Mouse (Mus musculus): ENCODE measurements around the gene Abcc4. TPM values are rescaled to one million over a fixed set of nuclear protein-coding genes. Genes with fewer than 3 reads are reported as not detected.
"Not testable (repeated sequence)": the region's sequence is repeated elsewhere in the genome, so short reads cannot be mapped to it uniquely, and the experiment has no call there.

Gene Abcc4
- polyA plus RNA-seq, 1 experiment from 2014 or later: 4.5 TPM

GRCm38 (mm10) chr14:118511715-118512114 is 194.3 kb downstream of the Abcc4 start:
- not testable (repeated sequence) for H3K4me2 ChIP-seq; H3K4me1 ChIP-seq (replicated peaks; ENCODE audit: control insufficient read depth, insufficient read depth, low read length); H3K27me3 ChIP-seq (replicated peaks; ENCODE audit: control insufficient read depth, insufficient read depth, low read length); H3K27ac ChIP-seq (ENCODE audit: low read depth, low read length); ATAC-seq (replicated peaks; ENCODE audit: low FRiP score); DNase-seq (ENCODE audit: low spot score); H3K36me3 ChIP-seq (ENCODE audit: control insufficient read depth, insufficient read depth, low read length); H3K9me3 ChIP-seq (ENCODE audit: control insufficient read depth, low read length); H3K4me3 ChIP-seq (ENCODE audit: low read depth, low read length); H3K9ac ChIP-seq (ENCODE audit: low read depth, low read length)
- WGBS: 89% methylated on average over 6 of the region's 6 CpGs

GRCm38 (mm10) chr14:118510793-118511192 is 195.2 kb downstream of the Abcc4 start:
- H3K27me3 ChIP-seq (replicated peaks; ENCODE audit: control insufficient read depth, insufficient read depth, low read length): no peaks in the 10 kb centered on the region
- H3K4me1 ChIP-seq (replicated peaks; ENCODE audit: control insufficient read depth, insufficient read depth, low read length): no peaks in the 10 kb centered on the region
- no peak overlapping the region for H3K4me2 ChIP-seq
- no peak overlapping the region for H3K9ac ChIP-seq (ENCODE audit: low read depth, low read length)
- 84% methylated on average over 2 of the region's 2 CpGs for WGBS
- DNase-seq (ENCODE audit: low spot score) (no peak), ATAC-seq (replicated peaks; ENCODE audit: low FRiP score) (no peak)
- H3K27ac ChIP-seq (ENCODE audit: low read depth, low read length): no peak overlapping the region
- no peaks in the 10 kb centered on the region for H3K36me3 ChIP-seq (ENCODE audit: control insufficient read depth, insufficient read depth, low read length)
- H3K4me3 ChIP-seq (ENCODE audit: low read depth, low read length): no peak overlapping the region
- no peaks in the 10 kb centered on the region for H3K9me3 ChIP-seq (ENCODE audit: control insufficient read depth, low read length)

- WGBS: 84% methylated on average over 5 of the region's 5 CpGs
- DNase-seq (ENCODE audit: low spot score): no peak
These were observed 195.8 kb downstream of the Abcc4 start for GRCm38 (mm10) chr14:118510216-118510615.

GRCm38 (mm10) chr14:118507829-118508228 is 198.2 kb downstream of the Abcc4 start:
- no peaks in the 10 kb centered on the region for H3K9me3 ChIP-seq (ENCODE audit: control insufficient read depth, low read length)
- no peaks in the 10 kb centered on the region for H3K27me3 ChIP-seq (replicated peaks; ENCODE audit: control insufficient read depth, insufficient read depth, low read length)
- no peaks in the 10 kb centered on the region for H3K36me3 ChIP-seq (ENCODE audit: control insufficient read depth, insufficient read depth, low read length)
- H3K4me2 ChIP-seq: no peak overlapping the region
- no peak overlapping the region for H3K9ac ChIP-seq (ENCODE audit: low read depth, low read length)
- 78% methylated on average over 14 of the region's 14 CpGs for WGBS
- no peak for ATAC-seq (replicated peaks; ENCODE audit: low FRiP score)
- no peaks in the 10 kb centered on the region for H3K4me1 ChIP-seq (replicated peaks; ENCODE audit: control insufficient read depth, insufficient read depth, low read length)
- H3K27ac ChIP-seq (ENCODE audit: low read depth, low read length): no peak overlapping the region
- no peak overlapping the region for H3K4me3 ChIP-seq (ENCODE audit: low read depth, low read length)
- no peak for DNase-seq (ENCODE audit: low spot score)

More at GRCm38 (mm10) chr14:118510216-118510615, 195.8 kb downstream of the Abcc4 start:
- Histone ChIP-seq H3K4me2 (no peak overlapping the region), H3K4me1 (replicated peaks; ENCODE audit: control insufficient read depth, insufficient read depth, low read length) (no peaks in the 10 kb centered on the region), H3K27me3 (replicated peaks; ENCODE audit: control insufficient read depth, insufficient read depth, low read length) (no peaks in the 10 kb centered on the region), H3K9me3 (ENCODE audit: control insufficient read depth, low read length) (no peaks in the 10 kb centered on the region), H3K36me3 (ENCODE audit: control insufficient read depth, insufficient read depth, low read length) (no peaks in the 10 kb centered on the region), H3K4me3 (ENCODE audit: low read depth, low read length) (no peak overlapping the region), H3K9ac (ENCODE audit: low read depth, low read length) (no peak overlapping the region), H3K27ac (ENCODE audit: low read depth, low read length) (no peak overlapping the region)
- no peak for ATAC-seq (replicated peaks; ENCODE audit: low FRiP score)

GRCm38 (mm10) chr14:118506591-118507146 is 199.3 kb downstream of the Abcc4 start:
- Histone ChIP-seq H3K27ac (ENCODE audit: low read depth, low read length) (no peak overlapping the region), H3K4me2 (no peak overlapping the region), H3K27me3 (replicated peaks; ENCODE audit: control insufficient read depth, insufficient read depth, low read length) (no peaks in the 10 kb centered on the region), H3K36me3 (ENCODE audit: control insufficient read depth, insufficient read depth, low read length) (no peaks in the 10 kb centered on the region), H3K4me3 (ENCODE audit: low read depth, low read length) (no peak overlapping the region), H3K9ac (ENCODE audit: low read depth, low read length) (no peak overlapping the region), H3K9me3 (ENCODE audit: control insufficient read depth, low read length) (no peaks in the 10 kb centered on the region), H3K4me1 (replicated peaks; ENCODE audit: control insufficient read depth, insufficient read depth, low read length) (no peaks in the 10 kb centered on the region)
- WGBS: 57% methylated on average over 14 of the region's 14 CpGs
- no peak for DNase-seq (ENCODE audit: low spot score)
- ATAC-seq (replicated peaks; ENCODE audit: low FRiP score): 0 out of 2 replicates have a peak, but pooled peaks have one; percentile 31

GRCm38 (mm10) chr14:118496767-118497166 is 209.3 kb downstream of the Abcc4 start:
- no peak for ATAC-seq (replicated peaks; ENCODE audit: low FRiP score)
- no peaks in the 10 kb centered on the region for H3K4me1 ChIP-seq (replicated peaks; ENCODE audit: control insufficient read depth, insufficient read depth, low read length)
- no peak overlapping the region for H3K9ac ChIP-seq (ENCODE audit: low read depth, low read length)
- H3K9me3 ChIP-seq (ENCODE audit: control insufficient read depth, low read length): no peaks in the 10 kb centered on the region
- H3K4me2 ChIP-seq: no peak overlapping the region
- H3K36me3 ChIP-seq (ENCODE audit: control insufficient read depth, insufficient read depth, low read length): no peaks in the 10 kb centered on the region
- H3K27me3 ChIP-seq (replicated peaks; ENCODE audit: control insufficient read depth, insufficient read depth, low read length): no peaks in the 10 kb centered on the region
- 87% methylated on average over 2 of the region's 2 CpGs for WGBS
- H3K27ac ChIP-seq (ENCODE audit: low read depth, low read length): no peak overlapping the region
- DNase-seq (ENCODE audit: low spot score): no peak
- no peak overlapping the region for H3K4me3 ChIP-seq (ENCODE audit: low read depth, low read length)

GRCm38 (mm10) chr14:118495458-118495857 is 210.6 kb downstream of the Abcc4 start:
- Histone ChIP-seq H3K4me1 (replicated peaks; ENCODE audit: control insufficient read depth, insufficient read depth, low read length) (no peaks in the 10 kb centered on the region), H3K9ac (ENCODE audit: low read depth, low read length) (no peak overlapping the region), H3K27me3 (replicated peaks; ENCODE audit: control insufficient read depth, insufficient read depth, low read length) (no peaks in the 10 kb centered on the region), H3K9me3 (ENCODE audit: control insufficient read depth, low read length) (no peaks in the 10 kb centered on the region), H3K27ac (ENCODE audit: low read depth, low read length) (no peak overlapping the region), H3K4me2 (no peak overlapping the region), H3K36me3 (ENCODE audit: control insufficient read depth, insufficient read depth, low read length) (no peaks in the 10 kb centered on the region), H3K4me3 (ENCODE audit: low read depth, low read length) (no peak overlapping the region)
- WGBS: 86% methylated on average over 2 of the region's 2 CpGs
- DNase-seq (ENCODE audit: low spot score) (no peak), ATAC-seq (replicated peaks; ENCODE audit: low FRiP score) (no peak)

- H3K9me3 ChIP-seq (ENCODE audit: control insufficient read depth, low read length): no peaks in the 10 kb centered on the region
- 86% methylated on average over 6 of the region's 6 CpGs for WGBS
- no peak overlapping the region for H3K9ac ChIP-seq (ENCODE audit: low read depth, low read length)
- no peak for DNase-seq (ENCODE audit: low spot score)
- no peaks in the 10 kb centered on the region for H3K36me3 ChIP-seq (ENCODE audit: control insufficient read depth, insufficient read depth, low read length)
- ATAC-seq (replicated peaks; ENCODE audit: low FRiP score): no peak
- no peak overlapping the region for H3K4me3 ChIP-seq (ENCODE audit: low read depth, low read length)
- H3K4me2 ChIP-seq: no peak overlapping the region
- no peaks in the 10 kb centered on the region for H3K27me3 ChIP-seq (replicated peaks; ENCODE audit: control insufficient read depth, insufficient read depth, low read length)
- no peaks in the 10 kb centered on the region for H3K4me1 ChIP-seq (replicated peaks; ENCODE audit: control insufficient read depth, insufficient read depth, low read length)
- no peak overlapping the region for H3K27ac ChIP-seq (ENCODE audit: low read depth, low read length)
These were observed 214.3 kb downstream of the Abcc4 start for GRCm38 (mm10) chr14:118491708-118492107.

- no peak overlapping the region for H3K27ac ChIP-seq (ENCODE audit: low read depth, low read length)
These were observed 214.7 kb downstream of the Abcc4 start for GRCm38 (mm10) chr14:118491300-118491699.

More at GRCm38 (mm10) chr14:118491300-118491699, 214.7 kb downstream of the Abcc4 start:
- H3K4me1 ChIP-seq (replicated peaks; ENCODE audit: control insufficient read depth, insufficient read depth, low read length): no peaks in the 10 kb centered on the region
- no peak overlapping the region for H3K9ac ChIP-seq (ENCODE audit: low read depth, low read length)
- no peaks in the 10 kb centered on the region for H3K9me3 ChIP-seq (ENCODE audit: control insufficient read depth, low read length)
- H3K4me3 ChIP-seq (ENCODE audit: low read depth, low read length): no peak overlapping the region
- H3K27me3 ChIP-seq (replicated peaks; ENCODE audit: control insufficient read depth, insufficient read depth, low read length): no peaks in the 10 kb centered on the region
- DNase-seq (ENCODE audit: low spot score) (no peak), ATAC-seq (replicated peaks; ENCODE audit: low FRiP score) (no peak)
- H3K36me3 ChIP-seq (ENCODE audit: control insufficient read depth, insufficient read depth, low read length): no peaks in the 10 kb centered on the region
- H3K4me2 ChIP-seq: no peak overlapping the region
- WGBS: 50% methylated on average over 13 of the region's 13 CpGs

Measured in liver, embryonic 11.5 days (tissue).